Mouse (Mus musculus) liver, postnatal 0 days (tissue): ENCODE measurements around the gene Best2.

Experiments used
- CTCF ChIP-seq: sonication (generic); IDR thresholded peaks from 2 replicates; pipeline ENCODE4 v1.5.1; 2016; ENCODE audit warnings: antibody characterized with exemption, low read depth
- EP300 ChIP-seq: IDR thresholded peaks from 2 replicates; pipeline ENCODE4 v1.6.1; 2016; ENCODE audit warnings: antibody characterized with exemption, low read depth, mild to moderate bottlenecking

GRCm38 (mm10) chr8:84970913-84971312 lies 43.4 kb downstream of the Best2 start:
- TF ChIP-seq CTCF (no peak), EP300 (peak; percentile 96)
